Mouse (Mus musculus) heart, postnatal 0 days (tissue): ENCODE results near the gene Kcnk4.

Source experiments
- CTCF ChIP-seq: IDR thresholded peaks from 2 replicates; pipeline ENCODE4 v1.5.1; 2016; ENCODE audit warnings: antibody characterized with exemption, control low read depth, low read depth
- EP300 ChIP-seq: IDR thresholded peaks from 2 replicates; pipeline ENCODE4 v1.6.1; 2016; ENCODE audit warnings: antibody characterized with exemption, low read depth

DNA sequence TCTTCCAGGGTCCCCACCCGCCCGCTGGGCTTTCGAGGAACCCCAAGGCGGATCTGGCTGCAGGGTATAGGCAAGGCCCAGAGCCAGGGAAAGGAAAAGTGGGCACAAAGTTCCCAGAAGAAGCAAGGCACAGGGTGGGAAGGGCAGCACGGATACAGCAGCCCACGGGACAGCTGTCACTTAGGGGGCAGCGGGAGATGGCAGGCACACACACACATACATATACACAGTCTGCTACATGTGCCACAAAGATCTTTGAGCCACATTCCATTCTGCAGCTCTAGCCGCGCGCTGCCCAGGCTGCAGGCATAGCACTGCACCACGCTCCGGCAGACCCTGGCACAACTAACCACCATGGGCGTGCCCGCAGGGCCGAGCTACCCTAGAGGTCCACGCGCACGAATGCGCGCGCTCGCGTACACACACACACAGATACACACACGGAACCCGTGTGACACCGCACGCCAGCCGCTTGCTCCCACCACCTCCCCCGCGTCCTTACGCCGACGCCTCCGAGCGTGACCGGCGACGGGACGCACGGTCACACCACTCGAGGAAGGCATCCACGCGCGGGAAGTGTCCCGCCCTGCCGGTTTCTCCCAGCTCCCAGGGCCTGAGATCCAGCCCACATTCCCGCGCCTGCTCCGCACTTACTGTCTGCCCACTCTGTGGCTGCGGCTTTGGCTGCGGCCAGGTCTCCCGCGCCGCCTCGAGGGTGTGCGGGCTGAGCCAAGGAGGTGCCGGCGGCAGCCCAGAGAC lies 700 bp downstream of the Kcnk4 start:
- TF ChIP-seq EP300: no peak
- no peak for TF ChIP-seq CTCF
